Mouse (Mus musculus): ENCODE measurements around the gene Mdh2.

Mdh2 gene

GRCm38 (mm10) chr5:135778471-135779445 lies at the start of gene Mdh2:
Gene Mdh2, plus strand, starts transcription at chr5:135778480.
- TF ChIP-seq GATA4 (IDR thresholded peaks at IDR 0.05; ENCODE audit: insufficient replicate concordance, low read length), result peak; percentile 33; the same call in 1 of the 2 replicates

- TF ChIP-seq GATA4 (IDR thresholded peaks at IDR 0.05; ENCODE audit: insufficient replicate concordance, low read length), result no peak
These were observed 48.9 kb upstream of the Mdh2 start for GRCm38 (mm10) chr5:135729351-135729750.

- no peak for TF ChIP-seq GATA4 (IDR thresholded peaks at IDR 0.05; ENCODE audit: insufficient replicate concordance, low read length)
These were observed 48.0 kb upstream of the Mdh2 start for GRCm38 (mm10) chr5:135730278-135730677.

- no peak for TF ChIP-seq GATA4 (IDR thresholded peaks at IDR 0.05; ENCODE audit: insufficient replicate concordance, low read length)
These were observed 47.4 kb upstream of the Mdh2 start for GRCm38 (mm10) chr5:135730916-135731315.

GRCm38 (mm10) chr5:135731322-135731721 lies 47.0 kb upstream of the Mdh2 start:
- no peak for TF ChIP-seq GATA4 (IDR thresholded peaks at IDR 0.05; ENCODE audit: insufficient replicate concordance, low read length)

- TF ChIP-seq GATA4 (IDR thresholded peaks at IDR 0.05; ENCODE audit: insufficient replicate concordance, low read length), result no peak
These were observed 45.2 kb upstream of the Mdh2 start for GRCm38 (mm10) chr5:135733071-135733470.

- no peak for TF ChIP-seq GATA4 (IDR thresholded peaks at IDR 0.05; ENCODE audit: insufficient replicate concordance, low read length)
These were observed 44.1 kb upstream of the Mdh2 start for GRCm38 (mm10) chr5:135734057-135734680.

- no peak for TF ChIP-seq GATA4 (IDR thresholded peaks at IDR 0.05; ENCODE audit: insufficient replicate concordance, low read length)
These were observed 42.5 kb upstream of the Mdh2 start for GRCm38 (mm10) chr5:135735741-135736140.

- TF ChIP-seq GATA4 (IDR thresholded peaks at IDR 0.05; ENCODE audit: insufficient replicate concordance, low read length), result no peak
These were observed 41.7 kb upstream of the Mdh2 start for GRCm38 (mm10) chr5:135736544-135736943.

GRCm38 (mm10) chr5:135737154-135737553 lies 41.1 kb upstream of the Mdh2 start:
- no peak for TF ChIP-seq GATA4 (IDR thresholded peaks at IDR 0.05; ENCODE audit: insufficient replicate concordance, low read length)

- TF ChIP-seq GATA4 (IDR thresholded peaks at IDR 0.05; ENCODE audit: insufficient replicate concordance, low read length), result no peak
These were observed 40.0 kb upstream of the Mdh2 start for GRCm38 (mm10) chr5:135738266-135738665.

GRCm38 (mm10) chr5:135742156-135742555 lies 36.1 kb upstream of the Mdh2 start:
- TF ChIP-seq GATA4 (IDR thresholded peaks at IDR 0.05; ENCODE audit: insufficient replicate concordance, low read length), result no peak

- TF ChIP-seq GATA4 (IDR thresholded peaks at IDR 0.05; ENCODE audit: insufficient replicate concordance, low read length), result no peak
These were observed 35.1 kb upstream of the Mdh2 start for GRCm38 (mm10) chr5:135742941-135743740.

GRCm38 (mm10) chr5:135743741-135744609 lies 34.3 kb upstream of the Mdh2 start, which contains the start of gene Tmem120a:
Gene Tmem120a, minus strand, starts transcription at chr5:135744448.
- TF ChIP-seq GATA4 (IDR thresholded peaks at IDR 0.05; ENCODE audit: insufficient replicate concordance, low read length), result peak; percentile 67; the same call in 1 of the 2 replicates

Measured in liver, adult (tissue).